Mouse (Mus musculus): ENCODE results near the gene Nes.

Gene Nes

DNA sequence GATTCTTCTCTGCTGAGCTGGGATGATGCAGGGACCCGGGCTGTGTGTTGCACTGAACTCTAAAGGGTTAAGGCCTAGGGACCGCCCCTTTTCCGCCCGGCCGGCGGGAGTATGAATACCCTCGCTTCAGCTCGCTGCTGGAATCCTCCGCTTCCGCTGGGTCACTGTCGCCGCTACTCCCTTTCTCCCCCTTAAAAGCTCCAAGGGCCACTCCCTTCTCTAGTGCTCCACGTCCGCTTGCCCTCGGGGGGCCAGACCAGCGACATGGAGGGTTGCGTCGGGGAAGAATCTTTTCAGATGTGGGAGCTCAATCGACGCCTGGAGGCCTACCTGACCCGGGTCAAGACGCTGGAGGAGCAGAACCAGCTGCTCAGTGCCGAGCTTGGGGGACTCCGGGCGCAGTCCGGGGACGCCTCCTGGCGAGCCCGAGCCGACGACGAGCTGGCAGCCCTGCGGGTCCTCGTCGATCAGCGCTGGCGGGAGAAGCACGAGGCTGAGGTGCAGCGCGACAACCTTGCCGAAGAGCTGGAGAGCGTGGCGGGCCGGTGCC is at the start of gene Nes:
Nes (plus strand) TSS at position 140 of the 550 bp plus-strand sequence.
- DNase-seq = peak in 1 of 2 experiments; percentile 21

DNA sequence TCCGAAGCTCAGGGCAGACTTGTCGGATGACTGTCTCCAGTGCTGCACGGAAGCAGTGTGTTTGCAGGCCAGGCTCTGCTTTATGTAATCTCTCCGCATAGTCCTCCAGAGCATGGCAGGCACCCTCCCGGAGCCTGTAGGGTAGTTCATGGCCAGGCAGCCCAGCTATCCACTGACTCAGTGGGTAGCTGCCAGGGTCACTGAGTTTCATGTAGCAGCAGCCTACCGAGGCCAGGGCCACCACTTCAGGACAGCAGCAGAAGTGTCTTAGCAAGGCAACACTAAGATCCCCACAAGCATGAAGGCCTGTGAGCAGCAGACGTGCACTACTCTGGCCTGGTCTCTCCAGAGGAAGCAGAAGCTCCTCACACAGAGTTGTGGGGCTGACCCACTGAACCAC is 45.9 kb upstream of the Nes start:
- no peak for DNase-seq

DNA sequence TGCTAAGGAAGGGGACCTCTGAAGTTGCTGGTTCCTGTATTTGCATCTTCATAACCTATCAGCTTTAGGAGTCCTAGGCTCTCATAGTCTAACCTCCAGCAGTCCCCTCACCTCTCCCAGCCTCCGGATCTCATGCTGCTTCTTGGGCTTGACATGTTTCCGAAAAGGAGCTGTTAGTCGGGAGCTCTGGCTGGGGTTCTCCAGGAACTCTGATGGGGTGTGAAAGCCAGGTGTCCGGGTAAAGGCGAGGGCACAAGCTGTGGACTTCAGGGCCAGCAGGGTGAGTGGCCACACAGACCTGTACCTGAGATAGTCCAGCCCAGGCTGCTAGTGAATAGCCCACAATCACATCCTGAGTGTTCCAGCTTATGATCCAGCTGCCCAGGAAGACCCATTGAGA is 43.4 kb upstream of the Nes start:
- no peak for DNase-seq

DNA sequence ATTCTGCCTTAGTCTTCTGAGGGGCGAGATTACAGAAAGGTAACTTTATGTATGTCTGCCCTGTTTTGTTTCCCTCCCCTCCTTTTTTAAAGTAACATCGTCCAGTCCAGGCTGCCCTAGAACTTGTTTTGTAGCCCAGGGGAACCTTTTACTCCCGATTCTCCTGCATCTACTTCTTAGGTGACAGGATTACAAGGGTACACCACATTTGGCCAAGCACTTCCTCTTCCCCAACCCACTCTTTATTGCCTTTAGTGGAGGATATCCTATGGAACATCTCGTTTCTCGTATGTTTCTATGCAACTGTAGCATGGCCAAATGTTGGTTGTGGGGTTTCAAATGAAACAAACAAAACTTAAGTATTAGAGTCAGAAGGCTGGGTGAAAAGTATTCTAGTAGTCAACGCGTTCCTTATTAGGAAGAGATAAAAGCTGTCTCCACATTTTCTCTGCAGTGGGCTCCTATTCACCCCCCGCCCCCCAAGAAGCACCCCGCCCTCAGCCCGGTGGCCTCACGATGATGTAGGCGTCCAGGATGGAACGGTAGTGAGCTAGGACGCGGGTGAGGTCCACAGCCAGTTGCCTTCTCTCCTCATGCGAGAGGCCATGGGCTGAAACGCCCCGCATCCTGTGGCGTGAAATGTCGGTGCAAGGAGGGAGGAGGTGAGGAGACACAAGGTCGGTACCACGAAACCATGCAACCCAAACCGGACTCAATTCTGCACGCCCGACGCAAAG is 41.4 kb upstream of the Nes start:
- no peak for DNase-seq

DNA sequence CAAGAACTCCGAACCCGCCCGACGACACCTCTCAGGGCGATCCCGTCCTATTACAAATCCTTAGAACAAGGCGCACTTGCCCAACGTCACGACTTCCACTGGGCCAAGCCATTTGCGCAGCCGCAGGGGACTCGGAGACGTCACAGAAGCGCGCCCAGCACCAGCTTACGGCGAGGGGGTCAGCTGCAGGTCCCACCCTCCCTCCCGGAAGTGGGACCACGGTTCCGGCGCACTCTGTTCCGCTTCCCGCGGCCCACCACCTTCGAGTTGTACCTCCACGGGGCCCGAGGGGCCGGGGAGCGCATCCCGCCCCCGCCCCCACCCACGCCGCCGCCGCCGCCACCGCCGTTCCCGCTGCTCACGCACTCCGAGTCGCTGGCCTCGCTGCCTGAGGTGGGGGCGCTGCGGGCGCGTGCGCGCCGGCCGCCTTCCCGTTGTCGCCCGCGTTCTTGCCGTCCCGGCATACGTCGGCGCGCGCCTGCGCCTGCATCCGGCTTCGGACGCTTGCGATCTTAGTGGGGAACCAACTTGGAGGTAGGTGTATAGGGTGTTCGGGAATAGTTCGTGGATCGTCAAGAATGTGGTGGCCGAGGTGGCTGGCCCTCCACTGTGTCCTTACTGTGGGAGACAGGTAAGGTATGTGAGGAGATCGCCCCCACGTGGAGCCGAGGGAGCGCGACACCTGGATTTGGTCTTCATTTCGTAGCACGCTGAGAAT is 40.6 kb upstream of the Nes start, which contains the start of the genes Isg20l2 and Rrnad1:
Isg20l2 (plus strand) TSS at position 237 of the 718 bp plus-strand sequence.
Rrnad1 (minus strand) TSS at position 640 of the 718 bp plus-strand sequence.
- peak; percentile 98 to 99 for DNase-seq

DNA sequence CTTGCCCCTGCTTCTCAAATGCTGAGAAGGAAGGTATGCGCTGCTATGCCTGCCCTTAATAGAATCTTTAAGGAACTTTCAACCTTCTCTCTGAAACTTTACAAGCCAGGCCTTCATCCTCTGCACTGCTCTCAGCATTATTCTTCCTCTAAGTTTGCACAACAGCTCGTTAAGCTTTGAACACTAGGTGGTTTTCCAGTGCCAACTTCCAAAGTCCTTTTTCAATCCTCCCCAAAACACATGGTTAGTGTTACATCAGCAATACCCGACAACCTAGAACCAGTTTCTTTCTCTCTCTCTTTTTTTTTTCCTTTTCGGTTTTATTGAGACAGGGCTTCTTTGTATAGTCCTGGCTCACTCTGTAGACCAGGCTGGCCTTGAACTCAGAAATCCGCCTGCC is 36.9 kb upstream of the Nes start:
- DNase-seq = no peak

DNA sequence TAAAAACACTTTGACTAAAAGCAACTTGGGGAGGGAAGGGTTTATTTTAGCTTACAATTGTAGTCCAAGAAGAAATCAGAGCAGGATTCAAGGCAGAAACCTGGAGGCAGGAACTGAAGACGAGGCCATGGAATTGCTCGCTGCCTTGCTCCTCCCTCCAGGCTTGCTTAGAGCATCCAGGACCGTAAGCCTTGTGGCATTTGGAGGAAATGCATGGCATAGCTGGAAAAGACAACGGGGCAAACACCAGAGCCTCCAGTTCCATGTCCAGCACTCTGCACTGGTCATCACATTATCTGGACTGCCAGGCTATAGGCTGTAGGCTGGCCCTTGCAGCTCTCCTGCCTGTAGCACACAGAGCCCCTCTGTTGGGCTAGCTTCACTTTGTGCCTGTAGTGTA is 36.4 kb upstream of the Nes start:
- no peak for DNase-seq

DNA sequence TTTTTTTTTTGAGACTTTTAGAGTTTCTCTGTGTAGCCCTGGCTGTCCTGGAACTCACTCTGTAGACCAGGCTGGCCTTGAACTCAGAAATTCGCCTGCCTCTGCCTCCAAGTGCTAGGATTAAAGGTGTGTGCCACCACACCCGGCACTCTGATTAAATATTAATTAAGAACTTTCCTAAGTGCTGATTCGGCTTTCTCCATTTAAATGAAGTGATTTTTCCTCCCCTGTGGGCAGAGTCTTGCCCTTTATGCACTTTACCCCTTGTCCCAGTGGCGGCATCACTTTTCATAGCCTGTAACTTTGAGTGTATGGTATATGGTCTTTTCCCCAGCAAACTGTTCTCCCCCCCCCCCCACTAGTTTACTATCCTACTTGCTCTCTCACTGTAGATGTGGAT is 35.7 kb upstream of the Nes start:
- DNase-seq = no peak

DNA sequence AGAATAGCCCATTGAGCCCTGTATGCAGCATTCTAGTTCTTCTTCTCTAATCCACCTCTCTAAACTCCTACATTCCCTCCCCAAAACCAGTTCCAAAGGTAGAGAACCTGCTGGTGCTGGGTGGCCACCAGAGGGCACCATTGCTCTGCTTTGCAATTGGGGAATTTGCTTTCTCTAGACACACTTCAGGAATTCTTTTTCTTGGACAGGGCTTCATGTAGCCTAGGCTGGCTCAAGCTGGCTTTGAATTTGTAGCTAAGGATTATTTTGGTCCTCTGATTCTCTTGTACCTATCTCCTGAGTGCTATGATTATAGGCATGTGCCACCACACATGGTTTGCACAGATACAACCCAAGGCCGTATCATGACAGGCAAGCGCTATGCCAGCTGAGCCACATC is 35.1 kb upstream of the Nes start:
- peak; percentile 93 to 97 for DNase-seq

DNA sequence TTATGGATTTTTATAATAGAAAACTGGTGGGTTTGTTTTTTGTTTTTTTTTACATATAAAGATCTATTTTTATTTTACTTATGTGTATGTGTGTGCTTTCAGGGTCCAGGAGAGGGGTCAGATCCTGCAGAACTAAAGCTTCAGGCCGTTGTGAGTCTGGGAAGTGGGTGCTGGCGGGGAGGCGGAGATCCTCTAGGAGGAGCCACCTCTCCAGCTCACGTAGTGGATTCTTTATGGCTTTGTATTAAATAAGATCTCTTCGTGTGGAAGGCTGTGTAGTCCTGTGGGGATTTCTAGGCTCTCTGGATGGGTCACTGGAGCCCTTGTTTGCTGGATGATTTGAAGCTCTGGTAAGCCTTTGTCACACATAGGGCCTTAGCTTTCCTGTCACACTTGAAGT is 30.3 kb upstream of the Nes start:
- no peak for DNase-seq

DNA sequence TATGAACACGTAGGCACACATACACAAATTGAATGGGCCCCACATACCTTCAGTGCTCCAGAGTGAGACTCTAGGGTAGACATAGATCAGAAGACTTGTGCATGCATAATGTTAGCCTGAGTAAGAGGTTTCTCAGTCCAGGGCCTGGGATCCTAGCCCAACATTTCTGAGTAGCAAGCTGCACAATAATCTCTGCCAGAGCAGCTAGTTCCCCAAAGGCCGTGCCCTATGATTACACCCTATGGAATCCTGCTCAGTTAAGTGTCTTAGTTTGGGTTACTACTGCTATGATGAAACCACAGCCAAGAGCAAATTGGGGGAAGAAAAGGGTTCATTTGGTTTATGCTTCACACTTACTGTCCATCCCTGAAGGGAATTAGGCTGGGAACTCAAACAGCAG is 28.4 kb upstream of the Nes start:
- DNase-seq = no peak

DNA sequence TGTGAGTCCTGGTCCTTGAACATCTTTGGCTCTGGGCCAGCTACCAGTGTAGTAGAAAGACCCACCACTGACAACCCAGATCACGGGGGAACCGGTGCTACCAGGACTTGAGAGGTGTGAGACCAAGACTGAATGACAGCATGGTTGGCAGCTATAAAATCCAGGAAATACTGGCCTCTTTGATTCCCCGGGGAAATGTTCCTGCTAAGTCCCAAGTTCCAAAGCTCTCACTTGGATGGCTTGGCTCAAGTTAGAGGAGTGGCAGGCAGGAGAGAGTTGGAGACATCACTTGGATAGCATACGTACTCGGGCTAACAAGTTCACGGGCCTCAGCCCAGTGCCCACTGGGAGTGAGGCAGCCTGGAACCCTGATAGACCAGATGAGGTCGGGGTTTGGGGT is 27.3 kb upstream of the Nes start:
- DNase-seq = no peak

DNA sequence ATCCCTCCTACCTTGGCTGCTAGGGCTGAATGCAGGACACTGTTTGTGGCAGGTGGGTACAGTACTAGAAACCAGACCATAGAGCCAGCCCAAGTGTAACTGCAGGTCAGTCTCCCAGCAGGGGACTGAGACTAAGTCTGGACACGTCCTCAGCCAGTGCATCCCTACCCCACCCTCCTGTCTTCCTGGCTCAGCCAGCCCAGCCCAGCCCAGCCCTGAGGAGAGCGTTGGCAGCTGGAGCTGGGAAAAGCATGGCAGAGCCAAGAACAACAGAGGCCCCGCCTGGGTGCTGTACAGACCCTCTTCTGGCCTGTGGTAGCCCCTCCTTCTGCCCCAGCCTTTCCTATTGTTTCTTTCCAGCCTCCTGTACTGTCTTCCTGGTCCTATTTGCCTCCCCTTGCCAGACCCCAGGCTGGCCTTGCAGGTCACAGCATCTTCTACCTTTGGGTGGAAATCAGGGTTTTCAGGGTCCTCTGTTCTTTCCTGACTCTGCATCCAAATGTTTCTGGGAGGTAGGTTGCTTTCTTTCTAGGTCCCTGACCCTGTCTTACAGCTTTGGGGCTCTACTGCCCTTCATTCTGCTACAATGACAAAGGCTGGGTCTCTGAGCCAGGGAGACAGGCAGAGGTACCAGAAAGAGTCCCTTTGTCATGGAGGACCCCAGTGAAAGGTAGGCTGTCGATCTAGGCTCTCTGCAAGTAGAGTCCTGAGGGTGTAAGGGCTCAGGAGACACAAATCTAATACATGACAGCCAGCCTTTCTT is 25.9 kb upstream of the Nes start:
- DNase-seq = no peak

DNA sequence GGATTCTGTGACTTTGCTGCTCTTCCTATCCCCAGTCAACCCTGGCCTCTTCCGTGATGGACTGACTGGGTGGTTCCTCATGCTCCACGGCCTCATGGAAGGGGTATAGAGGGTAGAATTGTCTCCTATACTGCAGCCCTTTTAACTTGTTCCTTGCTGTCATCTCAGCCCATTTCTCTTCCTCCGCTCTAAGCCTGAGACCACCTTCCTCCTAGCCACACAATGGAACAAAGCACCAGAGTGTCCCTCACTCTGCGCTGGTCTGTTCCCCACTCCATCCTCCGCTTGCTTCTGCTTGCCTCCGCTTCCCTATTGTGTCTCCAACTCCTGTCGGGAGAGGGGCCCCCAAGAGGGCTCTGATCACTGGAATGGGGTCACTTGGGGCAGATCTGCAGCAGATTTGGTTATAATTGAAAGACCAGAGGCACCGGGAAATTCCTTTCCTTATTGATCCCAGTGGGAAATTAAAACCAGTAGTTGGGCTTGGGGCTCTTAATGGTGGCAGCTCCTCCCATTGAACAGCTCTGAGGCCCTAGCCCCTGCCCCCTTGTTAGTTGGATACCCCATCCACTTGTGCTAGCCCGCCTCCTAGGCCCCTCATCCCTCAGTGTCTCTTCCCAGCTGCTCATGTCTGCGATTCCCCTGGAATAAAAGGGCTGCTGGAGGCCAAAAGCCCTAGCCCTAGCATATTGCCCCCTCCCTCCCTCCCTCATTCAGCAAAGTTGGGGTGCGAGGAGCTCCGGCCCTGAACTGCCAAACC is 24.9 kb upstream of the Nes start:
- no peak for DNase-seq

DNA sequence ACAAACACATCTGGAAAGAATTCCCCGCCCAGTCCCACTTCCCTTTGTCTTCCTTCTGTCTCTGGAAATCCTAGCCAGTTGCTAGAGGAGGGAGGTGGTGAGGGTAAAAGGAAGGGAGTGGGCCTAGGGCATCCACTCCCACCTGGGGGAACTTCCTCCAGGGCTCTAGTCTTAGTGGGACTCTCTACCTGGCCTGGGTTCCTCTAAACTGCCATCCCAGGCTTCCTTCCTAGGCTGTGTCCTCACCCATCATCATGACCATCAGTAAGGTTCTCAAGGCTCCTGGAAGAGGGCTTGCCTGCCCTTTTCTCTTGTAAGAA is 24.4 kb upstream of the Nes start:
- no peak for DNase-seq

DNA sequence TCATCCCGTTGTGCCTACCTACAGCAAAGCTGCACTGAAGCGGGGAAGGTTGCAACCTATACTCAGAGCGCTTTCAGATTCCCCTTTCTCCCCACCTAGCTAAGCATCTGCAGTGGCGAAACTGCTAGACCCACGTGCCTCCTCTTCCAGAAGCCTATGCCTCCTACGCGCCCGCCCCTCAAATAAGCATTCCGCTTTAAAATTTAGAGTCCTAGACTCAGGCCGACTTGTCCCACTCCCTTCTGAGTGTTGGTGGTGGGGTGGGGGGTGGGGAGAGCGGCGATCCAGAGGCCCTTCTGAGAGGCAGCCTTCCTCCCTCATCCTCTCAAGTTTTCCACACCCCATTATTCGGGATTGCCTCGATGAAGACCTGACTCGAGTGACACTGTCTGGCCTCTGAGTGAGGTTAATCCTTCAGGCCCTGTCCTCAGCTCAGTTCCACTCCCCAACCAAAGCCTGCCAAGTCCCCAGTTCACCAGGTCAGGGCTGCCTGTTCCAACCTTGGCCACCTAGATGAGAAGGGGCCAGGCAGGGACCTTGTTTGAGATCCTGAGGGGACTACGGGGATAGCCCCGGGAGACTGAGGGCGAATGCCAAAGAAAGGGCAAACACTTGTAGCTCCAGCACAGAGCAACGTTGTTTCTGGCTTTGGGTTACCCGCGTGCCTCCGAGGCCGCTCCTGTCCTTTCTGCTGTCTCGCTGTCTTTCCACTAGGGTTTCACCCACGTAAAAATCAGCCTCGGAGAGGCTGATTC is 23.6 kb upstream of the Nes start:
- DNase-seq = no peak

DNA sequence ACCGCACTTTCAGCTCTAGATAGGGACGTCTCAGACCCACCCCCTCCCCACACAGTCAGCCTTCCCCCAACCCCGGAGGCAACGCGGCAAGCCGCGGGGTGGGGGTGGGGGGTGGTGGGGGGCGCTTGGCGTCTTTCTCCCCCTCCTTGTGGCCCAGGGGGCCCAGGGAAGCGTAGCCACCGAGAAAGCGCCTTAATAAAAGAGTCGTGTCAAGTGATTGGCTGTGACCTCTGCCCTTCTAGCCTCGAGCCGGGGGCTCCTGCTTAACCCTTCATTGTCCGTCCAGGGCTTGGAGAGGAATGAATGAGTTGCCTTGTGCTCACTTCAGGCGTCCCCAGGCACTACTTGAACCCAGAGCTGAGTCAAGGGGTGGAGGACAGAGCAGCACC is 23.1 kb upstream of the Nes start:
- no peak for DNase-seq

DNA sequence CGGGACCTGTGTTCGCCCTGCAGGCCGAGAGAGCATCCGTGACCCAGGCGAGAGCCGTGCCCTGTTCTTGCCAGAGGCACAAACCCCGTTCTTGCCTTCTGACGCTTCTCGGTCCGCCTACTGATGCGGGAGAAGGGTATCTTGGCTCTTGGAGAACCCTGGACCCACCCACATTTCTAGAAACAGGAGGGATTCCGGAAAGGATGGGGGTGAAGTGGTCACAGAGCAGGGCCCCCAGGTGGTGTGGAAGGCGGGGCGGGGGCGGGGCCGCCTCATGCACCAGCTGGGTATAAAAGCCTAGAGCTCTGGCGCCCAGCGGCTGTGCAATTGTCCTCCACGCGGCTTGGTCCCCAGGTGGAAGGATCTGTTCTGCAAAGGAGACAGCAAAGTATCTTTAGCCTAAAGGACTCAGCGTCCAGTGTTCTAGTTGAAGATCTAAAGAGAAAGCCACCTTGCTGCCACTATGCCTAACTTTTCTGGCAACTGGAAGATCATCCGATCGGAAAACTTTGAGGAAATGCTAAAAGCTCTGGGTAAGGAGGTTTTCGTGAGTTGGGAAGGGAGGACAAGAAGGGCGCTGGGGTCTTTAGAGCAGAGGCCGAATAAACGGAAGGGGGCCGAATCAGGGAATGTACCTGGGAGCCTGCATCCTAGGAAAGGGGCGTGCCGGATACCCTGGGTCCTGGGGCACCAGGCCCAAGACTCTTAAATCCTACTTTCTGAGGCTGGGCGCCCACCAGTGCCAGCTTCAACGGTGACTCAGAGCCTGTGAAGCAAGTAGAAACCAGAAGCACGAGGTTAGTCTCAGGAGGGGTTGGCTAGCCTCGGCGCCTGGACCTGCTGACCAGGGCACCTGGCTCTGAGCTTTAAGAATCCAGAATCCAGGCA is 22.3 kb upstream of the Nes start, which contains the start of gene Crabp2:
Crabp2 (plus strand) TSS at position 289 of the 888 bp plus-strand sequence.
- no peak for DNase-seq

DNA sequence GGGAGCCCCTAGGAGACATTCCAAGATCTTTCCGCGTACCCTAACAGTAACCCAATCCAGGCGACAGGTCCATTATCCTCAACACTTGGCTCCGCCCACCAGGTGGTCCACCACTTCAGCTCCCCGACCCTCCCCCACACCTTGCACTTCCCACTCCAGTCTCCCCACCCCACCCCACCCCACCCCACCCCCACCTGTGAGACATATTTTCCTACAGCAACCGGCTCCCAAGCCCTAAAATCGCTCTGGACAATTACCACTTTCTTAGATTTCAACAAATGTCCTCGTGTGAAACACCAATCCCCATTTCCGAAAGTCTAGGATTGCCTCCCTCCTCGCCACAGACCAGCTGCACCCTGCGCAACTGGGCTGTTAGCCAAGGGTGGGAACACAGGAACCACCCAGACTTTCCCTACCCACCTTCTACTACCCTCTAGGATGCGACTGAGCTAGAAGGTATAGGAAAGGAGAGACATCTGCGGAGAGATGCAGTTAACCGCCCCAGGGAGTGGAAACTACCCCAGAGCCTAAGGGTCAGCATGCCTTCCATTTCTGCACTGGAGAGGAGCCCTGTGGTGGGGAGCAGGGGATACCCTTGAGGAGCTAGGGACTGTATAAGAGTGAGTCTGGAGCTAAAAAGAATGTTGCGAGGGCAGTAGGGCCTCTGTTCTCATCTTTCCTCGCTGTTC is 21.5 kb upstream of the Nes start:
- no peak for DNase-seq

DNA sequence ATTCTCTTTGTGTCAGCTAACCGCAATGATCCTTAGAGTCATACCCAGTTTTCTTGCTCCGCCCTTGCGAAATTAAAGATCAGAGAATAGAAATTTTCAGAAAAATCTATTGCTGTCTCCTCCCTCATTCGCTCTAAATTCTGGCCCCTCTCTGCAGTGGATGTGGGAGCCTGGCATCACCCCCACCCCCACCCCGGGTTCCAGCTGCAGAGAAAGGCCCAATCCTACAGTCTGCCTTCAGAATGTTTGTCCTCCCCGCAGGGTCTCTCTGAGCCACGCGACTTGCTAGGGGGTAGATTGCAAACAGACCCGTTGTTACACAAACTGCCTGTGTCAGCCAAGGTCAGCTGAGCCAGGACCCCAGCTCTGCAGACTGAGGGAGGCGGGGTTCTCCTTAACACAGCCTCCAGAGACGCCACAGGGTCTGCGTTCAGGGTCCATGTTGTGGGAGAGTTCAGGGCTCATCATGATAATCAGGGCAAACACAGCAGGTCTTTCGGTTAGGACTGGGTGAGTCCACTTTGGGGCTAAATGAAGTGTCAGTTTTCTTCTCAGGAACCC is 20.8 kb upstream of the Nes start:
- DNase-seq = no peak

All from cerebellum, postnatal 14 days (tissue).